Mouse (Mus musculus): ENCODE data around the gene Cep55. TPM values are rescaled to one million over a fixed set of nuclear protein-coding genes. Genes with fewer than 3 reads are reported as not detected.
A peak's percentile ranks its signal among the peaks of the same experiment; 100 is the strongest.

Cep55 gene
- polyA plus RNA-seq, 1 experiment = not detected

DNA sequence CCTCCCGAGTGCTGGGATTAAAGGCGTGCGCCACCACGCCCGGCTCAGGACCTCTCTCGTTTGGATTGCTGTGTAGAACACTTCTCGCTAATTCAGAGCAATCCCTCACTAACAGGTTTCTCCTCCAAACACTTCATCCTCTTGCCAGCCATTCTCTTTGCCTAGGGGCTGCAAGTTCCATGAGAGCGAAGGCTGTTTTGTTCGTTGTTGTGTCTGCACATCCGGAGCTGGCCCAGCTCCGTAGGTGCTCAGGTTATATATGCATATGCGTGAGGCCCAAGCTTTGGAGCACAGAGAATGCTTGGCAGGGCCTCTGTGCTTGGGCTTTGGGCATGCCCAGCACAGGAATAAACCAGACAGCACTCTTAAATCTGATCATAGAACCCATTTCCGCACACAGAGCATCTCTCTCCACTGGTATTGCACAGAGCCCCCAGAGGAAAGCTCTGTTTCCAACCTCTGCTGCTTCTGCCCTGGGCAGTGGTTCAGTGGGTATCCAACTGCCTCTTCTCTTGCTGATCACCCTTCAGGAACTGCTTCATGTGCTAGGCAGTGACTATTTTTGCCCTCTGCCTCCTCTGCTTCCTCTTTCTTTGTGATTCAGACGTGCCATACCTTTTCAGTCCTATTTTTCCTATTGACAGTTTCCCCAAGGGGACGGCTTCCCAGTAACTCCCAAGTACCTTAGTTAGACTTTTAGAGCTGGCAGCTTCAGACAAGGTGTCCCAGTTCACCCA lies 54.9 kb downstream of the Cep55 start:
- 92% methylated on average over 15 of the region's 15 CpGs for WGBS
- Histone ChIP-seq H3K27ac (ENCODE audit: insufficient read depth, low read depth, low read length) (no peak overlapping the region), H3K4me3 (ENCODE audit: insufficient read depth, low read depth, low read length) (no peak overlapping the region), H3K4me1 (ENCODE audit: control insufficient read depth, insufficient read depth, low read length) (no peaks in the 10 kb centered on the region)
- TF ChIP-seq POLR2A (IDR thresholded peaks at IDR 0.05; ENCODE audit: insufficient read depth, low read depth, low read length) (no peak), CTCF (IDR thresholded peaks at IDR 0.05; ENCODE audit: insufficient read depth, low read depth, low read length) (no peak)

DNA sequence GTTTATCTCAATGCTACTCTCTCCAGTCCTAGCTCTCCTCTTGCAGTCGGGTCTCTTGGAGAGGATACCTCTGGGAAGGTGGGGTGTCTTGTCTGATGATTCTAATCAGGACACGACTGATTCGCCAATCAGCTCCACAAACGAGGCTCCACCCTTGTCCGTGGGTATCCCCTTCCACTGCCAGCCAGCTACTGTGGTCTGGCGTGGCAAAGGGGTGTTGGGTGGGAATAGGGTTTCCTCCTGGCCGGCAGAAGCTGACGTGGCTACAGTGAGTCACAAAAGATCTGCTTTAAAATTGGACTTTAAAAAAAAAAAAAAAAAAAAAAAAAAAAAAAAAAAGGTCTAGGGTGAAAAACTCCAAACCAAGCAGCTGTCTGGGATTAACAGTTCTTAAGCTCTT lies 56.2 kb downstream of the Cep55 start:
- no peak overlapping the region for H3K4me3 ChIP-seq (ENCODE audit: insufficient read depth, low read depth, low read length)
- 77% methylated on average over 8 of the region's 8 CpGs for WGBS
- no peaks in the 10 kb centered on the region for H3K4me1 ChIP-seq (ENCODE audit: control insufficient read depth, insufficient read depth, low read length)
- H3K27ac ChIP-seq (ENCODE audit: insufficient read depth, low read depth, low read length) = no peak overlapping the region
- TF ChIP-seq POLR2A (IDR thresholded peaks at IDR 0.05; ENCODE audit: insufficient read depth, low read depth, low read length) = no peak
- TF ChIP-seq CTCF (IDR thresholded peaks at IDR 0.05; ENCODE audit: insufficient read depth, low read depth, low read length) = no peak

DNA sequence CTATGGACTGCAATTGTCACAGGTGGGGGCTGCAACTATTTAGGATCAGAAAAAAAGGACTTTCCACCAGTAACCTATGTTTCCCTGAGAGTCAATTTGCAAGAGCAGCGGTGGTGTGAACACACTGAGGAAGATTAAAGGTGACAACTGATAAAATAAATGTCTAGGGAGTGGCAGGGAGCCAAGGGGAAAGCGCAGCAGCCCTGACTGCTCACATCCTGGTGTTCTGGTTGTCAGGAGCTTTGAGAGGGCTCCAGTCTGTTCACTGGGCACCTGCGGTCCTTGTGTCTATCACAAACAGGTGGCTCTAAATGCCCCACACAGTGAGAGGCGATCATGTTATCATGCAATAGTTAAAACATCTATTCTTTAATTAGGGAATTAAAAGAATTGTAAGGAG lies 57.8 kb downstream of the Cep55 start:
- 59% methylated on average over 4 of the region's 4 CpGs for WGBS
- no peak overlapping the region for H3K27ac ChIP-seq (ENCODE audit: insufficient read depth, low read depth, low read length)
- no peak overlapping the region for H3K4me3 ChIP-seq (ENCODE audit: insufficient read depth, low read depth, low read length)
- no peaks in the 10 kb centered on the region for H3K4me1 ChIP-seq (ENCODE audit: control insufficient read depth, insufficient read depth, low read length)
- no peak for TF ChIP-seq CTCF (IDR thresholded peaks at IDR 0.05; ENCODE audit: insufficient read depth, low read depth, low read length)

DNA sequence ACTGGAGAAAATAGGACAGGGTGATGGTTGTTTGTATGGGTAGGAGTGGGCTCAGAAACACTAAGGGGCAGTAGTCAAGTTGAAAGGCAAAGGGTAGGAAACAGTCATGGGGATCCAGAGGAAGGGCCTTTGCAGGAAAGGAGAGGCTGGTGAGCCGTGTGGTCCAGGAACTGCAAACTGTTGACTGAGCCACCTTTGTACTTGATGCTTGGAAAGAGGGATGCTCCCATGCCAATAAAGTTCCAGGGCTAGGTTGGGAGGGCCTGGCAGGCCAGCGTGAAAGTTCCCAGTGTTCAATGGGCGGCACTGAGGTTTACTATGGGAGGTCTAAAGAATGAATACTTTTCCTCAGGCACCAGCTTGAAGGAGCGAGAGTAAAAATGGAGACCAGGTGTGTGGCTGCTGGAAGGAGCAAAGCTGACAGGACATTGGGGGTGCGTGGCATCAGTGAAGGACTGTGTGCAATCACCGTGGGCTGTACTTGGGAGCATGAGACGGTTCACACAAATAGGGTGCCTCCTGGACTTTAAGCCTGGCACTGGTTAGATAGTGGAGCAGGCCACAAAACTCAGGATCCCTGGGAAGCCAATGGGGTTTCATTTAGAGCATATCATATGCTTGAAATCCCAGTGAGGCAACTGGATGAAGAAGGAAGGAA lies 60.2 kb downstream of the Cep55 start:
- WGBS = 93% methylated on average over 7 of the region's 7 CpGs
- TF ChIP-seq POLR2A (IDR thresholded peaks at IDR 0.05; ENCODE audit: insufficient read depth, low read depth, low read length) = no peak
- TF ChIP-seq CTCF (IDR thresholded peaks at IDR 0.05; ENCODE audit: insufficient read depth, low read depth, low read length) = no peak

DNA sequence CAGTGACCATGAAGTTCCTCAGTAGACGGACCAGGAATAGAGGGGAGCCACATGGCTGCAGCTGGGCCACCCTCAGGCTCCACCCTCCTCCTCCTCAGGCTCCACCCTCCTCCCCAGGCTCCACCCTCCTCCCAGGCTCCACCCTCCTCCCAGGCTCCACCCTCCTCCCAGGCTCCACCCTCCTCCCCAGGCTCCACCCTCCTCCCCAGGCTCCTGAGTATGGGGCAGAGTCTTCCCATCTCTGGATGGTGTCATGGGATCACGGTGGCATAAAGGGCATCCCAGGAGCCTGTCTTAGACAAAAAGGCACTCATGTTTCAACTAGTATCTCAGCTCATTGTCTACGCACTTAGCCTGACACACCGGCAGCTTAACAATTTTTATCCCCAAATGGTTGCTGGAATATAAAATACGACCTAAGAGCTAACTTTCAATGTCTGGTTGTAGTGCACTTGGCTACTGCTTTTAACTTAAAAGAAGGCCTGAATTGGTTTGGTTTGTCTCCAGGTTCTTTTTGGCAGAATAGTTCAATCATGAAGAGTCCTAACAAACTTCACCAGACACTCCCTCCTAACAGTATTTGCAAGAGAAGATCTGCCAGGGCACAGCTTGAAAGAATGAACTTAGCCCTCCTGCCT lies 65.4 kb downstream of the Cep55 start:
- TF ChIP-seq POLR2A (IDR thresholded peaks at IDR 0.05; ENCODE audit: insufficient read depth, low read depth, low read length) (no peak), CTCF (IDR thresholded peaks at IDR 0.05; ENCODE audit: insufficient read depth, low read depth, low read length) (no peak)
- Histone ChIP-seq H3K27ac (ENCODE audit: insufficient read depth, low read depth, low read length) (no peak overlapping the region), H3K4me3 (ENCODE audit: insufficient read depth, low read depth, low read length) (no peak overlapping the region), H3K4me1 (ENCODE audit: control insufficient read depth, insufficient read depth, low read length) (peaks cover 3% of the 10 kb centered on the region)
- 79% methylated on average over 5 of the region's 5 CpGs for WGBS

More for the DNA sequence above, 60.2 kb downstream of the Cep55 start:
- no peaks in the 10 kb centered on the region for H3K4me1 ChIP-seq (ENCODE audit: control insufficient read depth, insufficient read depth, low read length)
- H3K4me3 ChIP-seq (ENCODE audit: insufficient read depth, low read depth, low read length) = no peak overlapping the region
- H3K27ac ChIP-seq (ENCODE audit: insufficient read depth, low read depth, low read length) = no peak overlapping the region

DNA sequence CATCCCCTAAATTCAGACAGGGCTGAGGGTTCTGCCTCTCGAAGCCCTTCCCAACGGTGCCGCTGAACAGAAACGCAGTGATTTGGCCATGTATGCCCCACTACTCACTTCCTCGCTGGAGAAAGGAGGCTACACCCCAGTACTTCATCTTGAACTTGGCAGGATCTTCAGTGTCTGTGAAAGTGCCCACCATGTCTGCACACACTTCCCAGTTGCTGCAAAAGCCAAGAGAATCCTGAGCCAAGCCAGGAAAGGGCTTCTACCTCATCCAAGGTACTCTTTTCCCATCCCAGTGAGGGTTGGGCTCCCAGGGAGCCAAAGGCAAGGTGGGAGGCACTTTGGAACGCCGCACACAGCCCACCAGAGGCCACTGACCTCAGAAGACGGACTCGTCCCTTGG lies 69.1 kb downstream of the Cep55 start:
- TF ChIP-seq POLR2A (IDR thresholded peaks at IDR 0.05; ENCODE audit: insufficient read depth, low read depth, low read length) = no peak
- TF ChIP-seq CTCF (IDR thresholded peaks at IDR 0.05; ENCODE audit: insufficient read depth, low read depth, low read length) = no peak
- Histone ChIP-seq H3K27ac (ENCODE audit: insufficient read depth, low read depth, low read length) (no peak overlapping the region), H3K4me3 (ENCODE audit: insufficient read depth, low read depth, low read length) (0 out of 2 replicates have a peak overlapping the region, but pooled peaks have one; percentile 48), H3K4me1 (ENCODE audit: control insufficient read depth, insufficient read depth, low read length) (peaks cover 3% of the 10 kb centered on the region)
- 27% methylated on average over 9 of the region's 9 CpGs for WGBS

Other genes starting within 250 kb of the Cep55 start
- not detected in 2 replicates for gene Myof, start 11.4 kb upstream of the Cep55 start, polyA plus RNA-seq (2012; ENCODE audit: insufficient read depth, insufficient read length, low replicate concordance, missing spikeins)
- gene Ffar4, start 42.1 kb downstream of the Cep55 start, polyA plus RNA-seq (2012; ENCODE audit: insufficient read depth, insufficient read length, low replicate concordance, missing spikeins) = not detected in 2 replicates
- not detected in 2 replicates for gene Rbp4, start 70.3 kb downstream of the Cep55 start, polyA plus RNA-seq (2012; ENCODE audit: insufficient read depth, insufficient read length, low replicate concordance, missing spikeins)
- gene Pde6c, start 77.8 kb downstream of the Cep55 start, polyA plus RNA-seq (2012; ENCODE audit: insufficient read depth, insufficient read length, low replicate concordance, missing spikeins) = not detected in 2 replicates
- gene Fra10ac1, start 169.1 kb downstream of the Cep55 start, polyA plus RNA-seq (2012; ENCODE audit: insufficient read depth, insufficient read length, low replicate concordance, missing spikeins) = not detected in 2 replicates
- not detected in 2 replicates for gene Lgi1, start 209.5 kb downstream of the Cep55 start, polyA plus RNA-seq (2012; ENCODE audit: insufficient read depth, insufficient read length, low replicate concordance, missing spikeins)